Mouse (Mus musculus): Measurements from ENCODE around the gene Gm11020. TPM values are rescaled to one million over a fixed set of nuclear protein-coding genes. Genes with fewer than 3 reads are reported as not detected.
"Not testable (repeated sequence)": the region's sequence is repeated elsewhere in the genome, so short reads cannot be mapped to it uniquely, and the experiment has no call there.

The Gm11020 gene
- not detected in 2 replicates for polyA plus RNA-seq (2015; fragmentation: Nextera tagmentation; extraction: Ambion mirVana)

DNA sequence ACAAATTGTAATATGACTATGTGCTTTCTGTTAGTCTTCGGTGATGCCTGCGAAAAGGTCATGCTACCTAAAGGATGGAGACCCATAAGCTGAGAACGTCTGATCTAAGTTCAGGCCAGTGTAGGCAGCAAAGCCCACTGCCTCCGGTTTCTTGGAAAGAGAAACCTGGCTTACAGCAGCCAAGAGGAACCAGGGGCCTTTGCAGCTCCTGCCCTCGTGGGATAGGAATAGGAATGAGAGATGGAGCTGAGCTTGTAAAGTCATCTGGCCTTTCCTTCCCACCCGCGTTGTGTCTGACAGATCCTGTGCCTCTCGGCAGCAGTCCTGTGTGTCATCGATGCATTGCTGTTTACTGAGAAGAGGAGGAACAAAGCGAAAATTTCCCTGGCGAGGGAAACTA lies at the start of gene Gm11020:
TSS of gene Gm11020 (plus strand) at position 301 of the 400 bp plus-strand sequence.
- H3K27me3 ChIP-seq; H3K27ac ChIP-seq (replicated peaks); H3K9me3 ChIP-seq (replicated peaks); H3K4me2 ChIP-seq (replicated peaks); H3K36me3 ChIP-seq; H3K4me1 ChIP-seq; H3K9ac ChIP-seq; H3K4me3 ChIP-seq (replicated peaks); ATAC-seq (ENCODE audit: insufficient number of reproducible peaks, low FRiP score, low TSS enrichment, low read depth): not testable (repeated sequence)
- WGBS = 77% methylated on average over 11 of the region's 11 CpGs

DNA sequence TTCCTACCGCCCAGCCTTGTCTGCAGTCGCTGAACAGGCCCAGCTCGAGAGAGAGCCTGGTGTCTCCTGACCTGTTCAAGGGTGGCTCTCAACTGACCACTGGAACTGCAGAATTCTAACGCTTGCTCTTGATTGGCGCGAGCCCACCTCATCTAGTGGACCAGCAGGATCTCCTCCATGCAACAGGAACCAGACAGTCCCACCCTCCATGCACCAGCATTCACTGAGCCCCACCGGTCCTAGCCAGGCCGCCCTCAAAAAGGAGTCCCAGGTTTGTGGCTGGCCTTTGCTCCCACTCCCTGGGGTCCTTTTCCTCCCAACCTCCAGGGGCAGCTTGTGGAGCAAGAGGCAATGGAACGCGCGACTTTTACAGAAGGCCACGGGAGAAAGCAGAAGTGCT lies 28.3 kb upstream of the Gm11020 start, which contains the start of gene Cmtm2a:
TSS of gene Cmtm2a (minus strand) at position 101 of the 400 bp plus-strand sequence.
- not testable (repeated sequence) for H3K4me1 ChIP-seq; H3K4me3 ChIP-seq (replicated peaks); H3K36me3 ChIP-seq; ATAC-seq (ENCODE audit: insufficient number of reproducible peaks, low FRiP score, low TSS enrichment, low read depth); H3K27ac ChIP-seq (replicated peaks); H3K27me3 ChIP-seq; H3K4me2 ChIP-seq (replicated peaks); H3K9me3 ChIP-seq (replicated peaks); H3K9ac ChIP-seq
- 89% methylated on average over 12 of the region's 12 CpGs for WGBS

GRCm38 (mm10) chr8:104294396-104294795 lies 27.0 kb upstream of the Gm11020 start:
- no peak for ATAC-seq (ENCODE audit: insufficient number of reproducible peaks, low FRiP score, low TSS enrichment, low read depth)
- H3K36me3 ChIP-seq = no peaks in the 10 kb centered on the region
- 69% methylated on average over 1 of the region's 1 CpGs for WGBS
- H3K27ac ChIP-seq (replicated peaks) = no peak overlapping the region
- H3K27me3 ChIP-seq = no peaks in the 10 kb centered on the region
- no peaks in the 10 kb centered on the region for H3K4me1 ChIP-seq
- no peaks in the 10 kb centered on the region for H3K9me3 ChIP-seq (replicated peaks)
- H3K4me2 ChIP-seq (replicated peaks) = no peak overlapping the region
- no peak overlapping the region for H3K9ac ChIP-seq
- no peak overlapping the region for H3K4me3 ChIP-seq (replicated peaks)

DNA sequence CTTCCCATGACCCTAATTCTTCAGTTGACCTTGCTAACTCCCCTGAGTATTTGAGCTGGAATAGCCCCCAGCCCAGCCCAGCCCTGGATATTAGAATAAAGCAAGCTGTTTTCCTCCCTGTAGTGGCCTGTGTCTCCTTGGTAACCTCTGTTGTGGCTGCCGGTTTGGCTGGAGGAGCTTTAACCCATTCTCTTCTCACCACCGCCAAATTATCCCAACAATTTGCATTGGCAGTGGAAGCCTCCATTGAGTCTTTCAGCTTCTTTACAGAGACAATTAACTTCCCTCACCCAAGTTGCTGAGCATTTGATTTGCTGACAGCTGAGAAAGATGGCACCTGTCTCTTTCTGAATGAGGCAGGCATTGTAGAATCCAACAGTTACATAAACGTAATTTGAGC lies 19.8 kb upstream of the Gm11020 start:
- not testable (repeated sequence) for H3K9ac ChIP-seq; ATAC-seq (ENCODE audit: insufficient number of reproducible peaks, low FRiP score, low TSS enrichment, low read depth); H3K4me1 ChIP-seq; H3K36me3 ChIP-seq; H3K9me3 ChIP-seq (replicated peaks); H3K27ac ChIP-seq (replicated peaks); H3K27me3 ChIP-seq; H3K4me3 ChIP-seq (replicated peaks); H3K4me2 ChIP-seq (replicated peaks)
- 13% methylated on average over 3 of the region's 3 CpGs for WGBS

DNA sequence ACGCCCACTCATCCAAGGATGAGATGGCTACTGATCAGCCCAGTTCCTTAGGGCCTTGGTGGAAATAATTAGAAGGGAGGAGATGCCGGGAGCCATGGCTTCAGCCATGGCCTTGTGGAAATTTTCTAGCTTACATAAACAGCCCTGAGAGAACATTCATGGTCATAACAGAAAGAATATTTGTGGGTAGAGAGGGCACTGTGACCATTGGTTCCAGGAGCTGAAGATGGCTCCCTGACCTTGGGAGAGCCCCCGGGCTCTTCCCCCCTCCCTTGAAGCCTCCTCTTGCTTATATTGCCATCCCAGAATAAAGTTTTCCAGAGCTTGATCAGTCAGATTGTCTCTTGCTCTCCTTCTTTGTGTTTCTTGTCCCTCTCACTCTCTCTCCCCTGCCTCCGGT lies 18.8 kb upstream of the Gm11020 start:
- ATAC-seq (ENCODE audit: insufficient number of reproducible peaks, low FRiP score, low TSS enrichment, low read depth); H3K9me3 ChIP-seq (replicated peaks); H3K27ac ChIP-seq (replicated peaks); H3K4me1 ChIP-seq; H3K4me3 ChIP-seq (replicated peaks); H3K4me2 ChIP-seq (replicated peaks); H3K27me3 ChIP-seq; H3K9ac ChIP-seq; H3K36me3 ChIP-seq: not testable (repeated sequence)
- WGBS = 81% methylated on average over 4 of the region's 4 CpGs

- no peaks in the 10 kb centered on the region for H3K36me3 ChIP-seq
- no peak overlapping the region for H3K4me3 ChIP-seq (replicated peaks)
- H3K9me3 ChIP-seq (replicated peaks) = no peaks in the 10 kb centered on the region
- H3K9ac ChIP-seq = no peak overlapping the region
- WGBS = 72% methylated on average over 11 of the region's 11 CpGs
- no peak overlapping the region for H3K27ac ChIP-seq (replicated peaks)
- no peak for ATAC-seq (ENCODE audit: insufficient number of reproducible peaks, low FRiP score, low TSS enrichment, low read depth)
- no peaks in the 10 kb centered on the region for H3K4me1 ChIP-seq
- H3K27me3 ChIP-seq = no peaks in the 10 kb centered on the region
- H3K4me2 ChIP-seq (replicated peaks) = no peak overlapping the region
These were observed 16.4 kb upstream of the Gm11020 start for GRCm38 (mm10) chr8:104304962-104305361.

GRCm38 (mm10) chr8:104308341-104308740 lies 13.0 kb upstream of the Gm11020 start:
- H3K4me3 ChIP-seq (replicated peaks); H3K4me1 ChIP-seq; H3K36me3 ChIP-seq; H3K4me2 ChIP-seq (replicated peaks); H3K27ac ChIP-seq (replicated peaks); H3K9ac ChIP-seq; H3K27me3 ChIP-seq; ATAC-seq (ENCODE audit: insufficient number of reproducible peaks, low FRiP score, low TSS enrichment, low read depth); H3K9me3 ChIP-seq (replicated peaks): not testable (repeated sequence)
- WGBS = 55% methylated on average over 6 of the region's 6 CpGs

DNA sequence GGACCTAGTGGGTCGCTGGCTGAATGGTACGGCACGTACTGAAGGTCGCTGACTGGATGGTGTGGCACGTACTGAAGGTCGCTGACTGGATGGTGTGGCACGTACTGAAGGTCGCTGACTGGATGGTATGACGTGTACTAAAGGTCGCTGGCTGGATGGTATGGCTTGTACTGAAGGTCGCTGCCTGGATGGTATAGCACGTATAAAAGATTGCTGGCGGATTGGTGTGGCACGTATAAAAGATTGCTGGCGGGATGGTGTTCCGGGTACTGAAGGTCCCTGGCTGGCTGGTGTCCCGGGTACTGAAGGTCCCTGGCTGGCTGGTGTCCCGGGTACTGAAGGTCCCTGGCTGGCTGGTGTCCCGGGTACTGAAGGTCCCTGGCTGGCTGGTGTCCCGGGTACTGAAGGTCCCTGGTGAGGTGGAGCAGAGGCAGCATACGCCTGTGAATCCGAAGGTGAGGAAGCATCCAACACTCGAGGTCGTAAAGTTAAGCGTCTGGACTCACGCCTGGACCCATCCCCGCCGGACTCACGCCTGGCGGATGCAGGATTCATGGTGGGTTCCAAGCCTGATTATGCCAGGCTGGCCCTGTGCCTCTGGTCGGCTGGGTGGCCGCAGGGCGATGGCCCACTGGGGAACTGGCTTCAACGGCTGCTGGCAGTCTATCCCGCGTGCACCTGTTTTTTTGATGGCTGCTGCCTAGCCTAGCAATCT lies 11.8 kb upstream of the Gm11020 start, which contains the start of the genes Gm45711 and Cmtm1:
TSS of gene Gm45711 (minus strand) at position 641 of the 715 bp plus-strand sequence.
TSS of gene Cmtm1 (minus strand) at position 705 of the 715 bp plus-strand sequence.
- not testable (repeated sequence) for H3K4me3 ChIP-seq (replicated peaks); H3K4me1 ChIP-seq; H3K27me3 ChIP-seq; H3K9ac ChIP-seq; H3K27ac ChIP-seq (replicated peaks); ATAC-seq (ENCODE audit: insufficient number of reproducible peaks, low FRiP score, low TSS enrichment, low read depth); H3K9me3 ChIP-seq (replicated peaks); H3K4me2 ChIP-seq (replicated peaks); H3K36me3 ChIP-seq
- 90% methylated on average over 36 of the region's 36 CpGs for WGBS

GRCm38 (mm10) chr8:104312023-104312422 lies 9.3 kb upstream of the Gm11020 start:
- not testable (repeated sequence) for H3K9me3 ChIP-seq (replicated peaks); H3K4me3 ChIP-seq (replicated peaks); ATAC-seq (ENCODE audit: insufficient number of reproducible peaks, low FRiP score, low TSS enrichment, low read depth); H3K4me2 ChIP-seq (replicated peaks); H3K36me3 ChIP-seq; H3K9ac ChIP-seq; H3K27ac ChIP-seq (replicated peaks); H3K27me3 ChIP-seq; H3K4me1 ChIP-seq
- WGBS = 95% methylated on average over 3 of the region's 3 CpGs

GRCm38 (mm10) chr8:104313311-104313710 lies 8.1 kb upstream of the Gm11020 start:
- ATAC-seq (ENCODE audit: insufficient number of reproducible peaks, low FRiP score, low TSS enrichment, low read depth) = no peak
- Histone ChIP-seq H3K9me3 (replicated peaks) (no peaks in the 10 kb centered on the region), H3K4me1 (no peaks in the 10 kb centered on the region), H3K27me3 (no peaks in the 10 kb centered on the region), H3K27ac (replicated peaks) (no peak overlapping the region), H3K4me3 (replicated peaks) (no peak overlapping the region), H3K4me2 (replicated peaks) (no peak overlapping the region), H3K9ac (no peak overlapping the region), H3K36me3 (no peaks in the 10 kb centered on the region)
- 61% methylated on average over 4 of the region's 4 CpGs for WGBS

- not testable (repeated sequence) for ATAC-seq (ENCODE audit: insufficient number of reproducible peaks, low FRiP score, low TSS enrichment, low read depth); H3K9ac ChIP-seq; H3K4me1 ChIP-seq; H3K9me3 ChIP-seq (replicated peaks); H3K27ac ChIP-seq (replicated peaks); H3K4me3 ChIP-seq (replicated peaks); H3K27me3 ChIP-seq; H3K4me2 ChIP-seq (replicated peaks); H3K36me3 ChIP-seq
- WGBS = 85% methylated on average over 12 of the region's 12 CpGs
These were observed 563 bp downstream of the Gm11020 start, which contains the start of gene Cmtm2b for GRCm38 (mm10) chr8:104321930-104322329. Gene Cmtm2b, plus strand, starts transcription at chr8:104322230.

Data from embryonic facial prominence, embryonic 15.5 days (tissue).